Mouse (Mus musculus) CD4-positive, CD25-positive, alpha-beta regulatory T cell, adult 4 months (primary cell): ENCODE measurements at regions not wholly inside any gene's neighbourhood (a gene's known extent, or its start where the extent isn't known, plus 50 kb on each side); places are given as distances from the start of the nearest gene placed in this dataset.

ENCODE experiments used
- ATAC-seq: one replicate; pipeline ENCODE4 v1.8.0; 2017

DNA sequence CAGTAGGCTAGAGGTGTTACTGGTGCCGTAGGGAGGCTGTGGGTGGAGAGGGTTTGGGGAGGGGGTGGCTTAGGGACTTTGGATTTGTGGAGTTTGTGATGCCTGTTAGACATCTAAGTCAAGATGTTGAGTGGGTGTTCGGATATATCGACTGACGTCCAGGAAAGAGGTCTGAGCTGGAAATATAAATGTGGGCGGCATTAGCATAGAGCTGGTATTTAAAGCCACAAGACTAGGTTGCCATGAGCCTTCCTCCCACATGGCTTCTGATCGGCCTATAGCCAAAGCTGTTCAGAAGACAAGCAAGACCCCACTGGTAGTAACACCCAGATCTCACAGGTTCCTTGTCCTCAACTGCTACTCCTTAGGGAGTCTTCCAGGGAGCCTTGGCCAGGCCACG is 184.9 kb downstream of the Tle3 start:
- ATAC-seq = peak; percentile 53

DNA sequence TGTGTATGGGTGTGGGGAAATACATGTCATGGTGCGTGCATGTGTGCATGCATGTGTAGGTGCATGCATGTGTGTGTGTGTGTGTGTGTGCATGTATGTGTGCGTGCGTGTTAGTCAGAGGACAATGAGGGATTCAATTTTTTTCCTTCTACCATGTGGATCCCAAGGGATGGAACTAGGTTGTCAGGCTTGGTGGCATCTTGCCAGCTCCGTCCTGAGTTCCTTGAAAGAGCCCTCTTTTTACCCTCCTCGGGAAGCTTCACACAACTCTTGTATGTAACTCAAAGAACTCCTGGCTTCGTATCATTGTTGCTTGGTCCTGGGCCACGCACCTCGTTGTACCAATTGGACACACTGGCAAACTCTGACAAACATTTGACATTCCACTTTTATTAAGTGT is 183.0 kb downstream of the Tle3 start:
- ATAC-seq = no peak

DNA sequence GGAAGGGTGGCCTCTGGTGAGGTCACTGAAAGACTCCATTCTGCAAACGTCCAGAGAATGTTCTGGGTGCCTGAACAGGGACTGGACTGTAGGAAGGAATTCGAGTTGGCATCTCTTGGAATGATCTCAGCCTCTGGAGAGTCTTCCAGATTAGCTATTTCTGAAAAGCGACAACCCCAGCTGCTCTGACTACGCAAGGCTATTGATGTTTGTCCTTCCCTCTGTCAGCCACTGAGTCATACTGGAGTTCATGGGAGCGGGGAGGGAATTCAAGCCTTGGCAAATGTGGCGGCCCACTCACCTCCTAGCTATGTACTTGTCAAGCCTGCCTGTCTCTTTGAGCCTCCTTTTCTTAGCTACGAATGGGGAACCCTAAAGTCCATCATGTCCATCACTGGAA is 182.4 kb downstream of the Tle3 start:
- ATAC-seq = no peak

DNA sequence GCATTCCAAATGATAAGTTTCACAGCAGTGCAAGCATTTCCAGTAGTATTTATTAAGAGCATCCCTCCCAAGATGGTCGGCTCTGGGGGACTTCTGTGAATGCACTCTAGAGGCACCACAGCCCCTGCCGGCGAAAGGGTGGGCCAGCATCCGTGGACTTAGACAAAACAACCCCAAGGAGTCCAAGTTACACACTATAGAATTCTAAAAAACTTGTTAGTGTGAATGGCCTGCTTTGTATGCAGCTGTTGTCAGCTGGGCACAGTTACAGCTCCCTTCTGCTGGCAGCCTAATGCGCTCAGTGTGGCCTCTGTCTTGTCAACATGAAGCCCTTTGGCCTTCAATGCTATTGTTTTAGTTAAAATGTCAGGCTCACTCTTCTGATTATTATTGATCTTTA is 181.5 kb downstream of the Tle3 start:
- no peak for ATAC-seq

DNA sequence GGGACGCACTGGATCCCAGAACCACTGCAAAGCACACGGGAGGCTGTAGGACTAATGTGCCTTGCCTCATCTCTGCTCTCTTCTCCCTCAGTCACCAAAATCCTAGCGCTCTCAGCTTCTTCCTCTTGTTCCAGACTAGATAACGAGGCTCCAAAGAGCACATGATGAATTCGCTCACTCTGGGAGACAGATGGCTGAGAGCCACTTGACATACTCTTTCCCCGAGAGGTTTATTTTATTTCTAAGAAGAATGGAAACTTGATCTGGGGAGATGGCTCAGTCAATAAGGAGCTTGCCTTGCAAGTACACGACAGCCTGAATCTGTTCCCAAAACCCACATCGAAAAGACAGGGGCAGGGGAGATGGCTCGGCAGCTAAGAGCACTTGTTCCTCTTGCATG is 179.2 kb downstream of the Tle3 start:
- ATAC-seq = no peak

DNA sequence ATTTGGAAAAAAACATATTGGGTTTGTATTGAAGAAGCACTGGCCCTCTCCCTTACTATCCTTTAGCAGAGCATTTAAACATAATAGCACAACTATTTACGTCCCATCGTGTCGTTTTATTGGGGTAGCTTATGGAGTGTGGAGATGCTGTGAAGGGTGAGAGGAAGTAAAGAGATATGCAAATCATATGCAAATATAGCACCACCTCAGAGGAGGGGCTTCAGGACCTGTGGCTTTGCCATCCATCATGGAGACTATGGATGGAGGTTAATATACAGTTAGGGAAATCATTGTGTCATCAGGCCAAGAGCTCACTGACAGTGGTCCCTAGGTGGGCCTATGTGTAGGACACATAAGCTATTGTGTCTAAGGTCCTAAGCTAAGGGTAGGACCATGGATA is 178.2 kb downstream of the Tle3 start:
- ATAC-seq = no peak

DNA sequence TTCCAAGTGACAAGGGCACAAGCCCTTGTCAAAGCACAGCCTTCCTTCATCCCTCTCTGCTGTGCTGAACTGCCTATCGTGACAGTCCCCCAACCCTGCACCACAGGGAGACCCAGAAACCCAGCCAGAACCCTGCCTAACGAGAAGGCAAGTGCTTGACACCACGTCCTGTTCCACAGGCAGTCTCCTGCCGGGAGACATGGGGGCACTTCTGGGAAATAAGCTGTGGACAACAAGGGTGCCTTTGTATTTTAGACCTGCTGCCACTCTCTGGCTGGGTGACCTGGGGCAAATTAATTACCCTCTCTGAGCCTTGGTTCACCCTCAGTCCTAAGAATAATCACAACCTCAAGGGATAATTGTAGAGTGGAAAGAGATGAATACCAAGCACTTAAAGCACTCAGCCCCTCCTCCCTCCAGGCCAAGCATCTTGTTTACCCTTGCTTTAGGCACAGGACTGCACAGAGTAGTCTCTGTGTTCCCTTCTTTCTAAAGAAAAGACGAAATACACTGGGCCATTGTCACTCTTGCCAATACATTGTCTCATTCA is 177.6 kb downstream of the Tle3 start:
- no peak for ATAC-seq

DNA sequence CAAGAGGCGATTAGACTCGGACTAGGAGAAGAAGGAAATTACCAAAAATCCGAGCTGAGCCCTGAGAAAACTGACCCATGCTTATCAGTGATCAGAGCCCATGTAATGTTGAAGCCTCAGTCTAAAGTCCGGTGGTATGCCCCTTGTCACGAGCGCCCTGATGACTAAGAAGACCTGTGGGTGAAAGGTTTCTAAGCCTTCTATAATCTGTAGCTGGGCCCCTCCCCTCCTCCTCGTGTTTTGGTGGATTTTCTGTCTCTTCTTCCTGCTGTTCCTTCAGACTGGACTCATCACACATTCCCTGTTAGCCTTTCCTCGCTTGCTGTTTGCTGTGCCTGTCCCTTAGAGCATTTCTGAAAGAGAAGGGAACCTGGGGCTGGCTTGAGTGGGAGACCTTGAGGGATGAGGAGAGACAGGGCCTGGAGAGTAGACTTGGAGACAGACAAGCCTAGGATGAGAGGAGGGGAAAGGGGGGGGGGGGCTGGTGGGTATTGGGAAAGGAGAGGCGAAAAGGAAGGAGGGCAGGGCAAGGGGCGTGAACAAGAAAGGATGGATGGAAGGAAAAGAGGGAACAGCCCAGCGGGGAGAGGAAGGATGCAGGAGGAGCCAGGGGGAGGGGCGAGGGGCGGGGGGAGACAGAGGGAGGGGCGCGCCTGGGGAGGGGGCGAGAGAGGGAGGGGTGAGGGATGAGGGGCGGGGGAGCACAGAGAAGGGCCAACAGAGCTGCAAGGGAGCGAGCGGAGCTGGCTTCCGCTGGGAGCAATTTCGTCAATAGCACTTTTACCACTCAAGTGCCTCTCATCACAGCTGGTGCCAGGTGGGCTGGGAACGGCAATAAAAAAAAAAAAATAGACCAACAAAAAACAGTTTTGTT is 165.4 kb downstream of the Tle3 start:
- no peak for ATAC-seq

DNA sequence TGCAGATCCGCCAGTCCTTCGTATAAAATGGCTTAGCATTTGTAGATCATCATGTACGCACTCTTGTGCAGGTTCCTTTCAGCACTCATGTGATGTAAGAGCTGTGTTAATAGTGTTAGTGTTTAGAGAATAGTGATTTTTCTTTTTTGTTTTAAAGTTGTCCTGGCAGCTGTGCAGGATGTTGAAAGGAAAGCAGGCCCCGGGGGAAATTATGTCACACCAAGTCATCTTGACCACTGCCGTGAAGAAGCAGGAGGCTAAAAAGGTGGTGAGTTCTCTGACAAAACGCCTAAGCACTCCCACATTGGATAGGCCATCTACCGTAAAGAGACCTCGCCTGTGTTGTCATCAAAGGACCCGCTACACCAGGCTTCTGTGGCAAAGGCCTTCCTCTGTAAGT is 161.1 kb downstream of the Tle3 start:
- no peak for ATAC-seq

DNA sequence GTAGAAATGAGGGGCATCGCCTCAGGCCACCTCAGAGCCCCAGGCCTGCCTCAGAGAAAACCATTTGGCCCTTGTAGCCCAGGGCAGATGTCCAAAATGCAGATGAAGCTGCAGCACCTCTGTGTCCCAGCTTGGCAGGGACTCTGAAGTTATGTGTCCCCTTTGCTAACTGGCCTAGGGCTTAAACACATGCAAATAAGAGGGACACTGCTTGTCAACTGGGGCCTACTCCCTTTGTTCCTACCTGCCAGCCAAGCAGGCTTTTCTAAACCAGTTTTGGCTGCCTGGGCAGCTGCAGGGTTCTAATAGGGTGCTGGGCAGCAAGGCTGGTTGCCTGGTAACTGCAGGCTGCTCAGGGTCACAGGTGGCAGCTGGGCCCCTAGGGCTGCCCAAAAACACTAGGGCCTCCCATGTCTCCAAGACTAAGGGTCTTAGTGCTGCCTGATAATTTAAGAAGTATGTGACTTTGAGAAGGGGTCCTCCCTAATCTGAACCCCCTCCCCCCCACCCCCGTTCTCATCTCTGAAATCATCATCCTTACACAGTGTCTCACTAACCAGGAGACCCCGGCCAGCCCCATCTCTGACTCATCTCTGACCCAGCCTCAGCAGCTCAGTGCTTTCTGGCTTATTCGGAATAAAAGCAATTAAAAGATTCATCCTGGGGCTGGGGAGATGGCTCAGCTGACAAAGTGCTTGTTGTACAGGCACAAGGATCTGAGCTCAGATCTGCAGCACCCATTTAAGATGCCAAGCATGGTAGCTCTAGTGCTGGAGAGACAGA is 158.3 kb downstream of the Tle3 start:
- no peak for ATAC-seq

DNA sequence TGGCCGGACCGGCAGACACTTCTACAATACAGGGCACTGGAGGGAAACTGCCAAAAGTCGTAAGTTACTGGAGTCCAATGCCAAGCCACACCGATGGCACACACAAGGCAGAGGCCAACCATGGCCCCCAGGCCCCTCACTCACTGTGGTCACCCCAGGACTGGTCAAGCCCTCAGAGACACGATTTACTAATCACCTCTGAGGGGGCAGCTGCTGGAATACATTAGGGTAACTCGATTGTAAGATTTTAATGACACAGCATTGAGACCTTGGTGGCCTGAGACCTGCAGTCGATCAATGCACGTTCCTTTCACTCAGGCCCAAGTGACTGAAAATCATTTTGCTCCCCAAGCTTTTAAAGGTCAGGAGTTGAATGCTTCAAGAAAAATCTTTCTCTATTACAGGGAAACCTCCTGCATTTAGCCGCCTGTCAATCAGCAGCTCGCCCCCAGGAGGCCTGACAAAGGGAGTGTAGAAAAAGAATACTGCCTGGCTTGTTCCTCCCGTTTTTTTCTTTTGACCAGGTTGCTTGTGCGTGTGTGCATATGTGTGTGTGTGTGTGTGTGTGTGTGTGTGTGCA is 156.2 kb downstream of the Tle3 start:
- no peak for ATAC-seq

DNA sequence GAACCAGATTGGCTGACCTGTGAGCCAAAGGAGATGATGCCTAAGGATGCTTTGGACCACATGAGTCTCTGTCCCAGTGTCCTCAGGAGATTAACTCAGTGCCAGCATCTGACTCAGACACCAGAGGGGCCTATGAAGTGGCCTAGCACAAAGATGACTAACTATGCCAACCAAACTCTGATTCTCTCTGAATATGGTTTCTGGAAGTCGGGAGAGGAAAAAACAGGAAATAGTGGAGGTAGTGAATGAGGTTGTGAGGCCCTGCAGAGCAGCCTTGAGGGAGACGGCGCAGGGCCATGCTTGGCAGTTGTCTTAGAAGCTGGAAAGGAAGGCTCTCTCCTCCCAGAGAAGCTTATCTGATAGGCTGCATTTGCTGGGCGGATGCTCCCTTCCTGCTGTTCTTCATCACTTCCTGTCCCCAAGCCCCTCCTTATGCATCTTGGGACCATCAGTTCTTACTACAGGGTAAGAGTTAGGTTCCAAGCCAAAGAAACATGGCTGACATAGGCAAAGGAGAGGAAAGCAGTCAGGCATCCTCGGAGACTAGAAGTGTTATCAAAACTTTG is 155.4 kb downstream of the Tle3 start:
- ATAC-seq = no peak

DNA sequence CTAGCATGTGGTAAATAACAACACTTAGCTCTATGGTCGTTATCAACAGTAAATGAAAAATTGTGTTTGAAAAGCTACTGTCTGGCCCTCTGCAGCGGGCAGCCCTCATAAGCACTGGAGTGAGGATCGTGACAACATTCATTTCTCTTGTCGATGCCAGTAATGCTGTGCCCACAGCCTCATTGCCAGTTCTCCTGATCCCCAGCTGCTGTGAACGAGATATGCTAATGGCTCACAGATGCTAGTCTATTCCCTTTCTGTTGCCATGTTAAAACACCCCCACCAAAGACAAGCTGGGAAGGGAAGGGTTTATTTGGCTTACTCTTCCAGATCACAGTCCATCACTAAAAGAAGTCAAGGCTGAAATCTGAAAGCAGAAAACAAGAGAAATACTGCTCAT is 148.0 kb downstream of the Tle3 start:
- ATAC-seq = no peak

DNA sequence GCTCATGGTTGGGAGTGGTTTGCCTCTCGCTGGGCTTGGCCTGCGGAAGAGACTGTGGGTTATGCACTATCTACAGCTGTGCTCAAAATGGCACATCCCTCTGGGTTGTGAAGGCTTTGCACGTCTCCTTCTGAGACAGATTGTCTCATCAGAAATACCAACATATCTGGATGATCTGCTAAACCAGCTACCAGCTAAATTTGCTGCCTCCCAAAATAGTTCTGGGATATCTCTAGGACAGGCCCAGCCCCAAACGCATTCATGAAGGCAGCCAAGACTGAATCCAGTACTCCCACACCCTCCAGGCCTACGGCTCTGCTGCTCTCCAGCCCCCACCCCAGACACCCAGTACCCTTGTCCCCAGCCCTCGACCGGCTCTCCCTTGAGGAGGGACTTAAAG is 145.7 kb downstream of the Tle3 start:
- no peak for ATAC-seq

DNA sequence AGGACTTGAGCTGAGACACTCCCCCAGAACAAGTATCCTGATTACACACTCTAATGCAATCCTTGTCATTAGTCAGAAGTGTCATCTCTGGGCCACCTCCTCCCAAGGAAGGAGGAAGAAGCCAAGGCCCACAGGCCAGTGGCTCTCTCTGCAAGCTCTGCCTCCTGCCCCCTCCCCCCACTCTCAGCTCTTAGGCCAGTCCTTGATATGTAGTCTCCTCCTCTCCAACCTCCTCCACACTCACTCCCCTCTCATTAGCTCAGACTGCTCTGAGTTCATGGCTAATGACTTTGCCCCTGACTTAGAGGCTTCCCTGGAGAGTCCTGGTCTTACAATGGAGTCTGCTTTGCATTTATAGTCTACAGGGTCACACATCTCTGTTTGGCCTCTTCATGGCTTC is 139.3 kb downstream of the Tle3 start:
- no peak for ATAC-seq

DNA sequence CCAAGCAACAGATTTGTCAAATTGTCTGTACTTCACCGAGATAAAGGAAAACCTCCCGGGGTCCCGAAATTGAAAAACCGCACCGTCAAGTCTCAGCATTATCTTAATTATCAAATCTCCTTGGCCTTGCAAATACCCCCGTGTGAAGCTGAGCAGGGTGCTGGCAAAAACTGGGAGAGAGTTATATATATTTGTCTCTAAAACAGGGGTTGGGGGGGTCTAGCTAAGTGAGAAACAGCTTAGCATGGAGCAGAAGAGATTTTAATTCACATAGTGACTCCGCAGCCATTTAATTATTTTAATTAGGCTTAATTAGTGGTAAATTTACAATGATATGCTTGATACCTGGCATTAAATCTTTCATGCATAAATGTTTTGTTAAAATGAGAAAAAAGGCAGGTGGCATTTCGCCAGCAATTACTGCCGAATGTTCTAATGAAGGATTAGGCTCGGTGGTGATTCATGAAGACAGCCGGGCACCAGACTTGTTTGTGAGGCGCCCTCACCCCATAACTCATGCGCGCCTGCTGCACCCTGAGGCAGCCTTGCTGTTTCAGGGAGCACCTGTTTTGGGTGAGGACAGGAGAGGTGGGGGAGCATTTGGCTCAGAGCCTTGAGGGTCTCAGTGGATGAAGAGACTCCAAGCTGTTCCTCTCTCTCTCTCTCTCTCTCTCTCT is 138.2 kb downstream of the Tle3 start:
- no peak for ATAC-seq

DNA sequence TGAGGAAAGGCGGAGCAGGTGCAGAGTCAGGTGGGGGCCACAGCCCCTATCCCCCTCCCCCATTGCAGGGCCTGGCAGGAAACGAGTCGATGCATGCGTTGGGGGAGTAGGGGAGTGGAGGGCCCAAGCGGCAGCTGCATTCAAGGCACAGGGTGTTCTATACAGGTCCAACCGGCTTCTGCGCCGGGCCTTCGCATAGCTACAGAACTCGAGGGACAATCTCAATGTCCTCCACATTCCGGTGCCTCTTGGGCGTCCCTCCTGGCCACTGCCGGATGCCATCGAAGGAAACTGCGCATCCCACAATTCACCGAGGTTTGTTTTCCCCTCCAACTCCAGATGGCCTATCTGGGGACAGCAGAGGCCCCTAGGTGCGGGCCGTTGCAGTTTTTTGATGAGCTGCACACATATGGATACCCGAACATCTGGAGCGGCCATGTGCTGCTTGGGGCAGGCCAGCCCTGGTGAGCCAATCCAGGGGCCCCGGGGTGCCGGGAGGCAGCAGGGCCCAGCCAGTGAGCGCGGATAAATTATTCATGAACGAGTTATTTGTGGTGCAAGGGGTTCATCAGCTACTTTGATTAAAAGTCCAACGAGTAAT is 137.5 kb downstream of the Tle3 start:
- no peak for ATAC-seq

DNA sequence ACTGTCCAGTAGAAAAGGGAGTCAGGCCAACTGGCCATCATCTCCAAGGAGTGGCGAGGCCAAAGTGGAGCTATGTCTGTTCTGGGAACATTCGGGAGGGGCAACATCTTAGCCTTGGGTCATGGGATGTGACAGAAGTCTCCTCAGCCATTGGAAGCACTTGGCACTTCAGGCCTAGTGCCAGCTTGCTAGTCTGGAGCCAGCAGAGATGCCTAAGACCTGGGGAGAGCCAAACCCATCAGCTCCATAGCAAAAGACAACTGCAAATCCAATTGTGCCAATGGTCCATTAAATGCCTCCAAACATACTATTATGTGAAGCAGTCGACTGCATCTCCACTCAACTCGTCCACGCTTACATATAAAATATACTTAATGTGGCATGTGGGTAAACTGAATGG is 136.9 kb downstream of the Tle3 start:
- ATAC-seq = no peak

DNA sequence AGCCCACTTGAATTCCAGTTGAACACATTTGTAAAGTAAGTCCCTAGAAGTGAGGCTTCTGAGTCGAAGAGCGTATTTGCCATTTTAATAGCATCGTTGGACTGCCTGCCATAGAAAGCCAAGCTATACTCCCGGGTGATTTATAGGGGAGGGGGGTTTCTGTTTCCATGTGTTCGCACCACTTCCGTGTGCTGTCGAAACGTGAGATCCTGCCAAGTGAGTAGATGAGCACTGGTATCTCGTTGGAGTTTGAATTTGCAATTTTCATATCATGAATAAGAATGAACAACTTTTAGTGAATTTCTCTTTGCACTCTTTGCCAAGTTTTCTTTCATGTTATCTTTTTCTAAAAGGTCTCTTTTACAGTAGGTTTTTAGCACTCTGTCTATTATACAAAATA is 128.7 kb downstream of the Tle3 start:
- ATAC-seq = no peak

DNA sequence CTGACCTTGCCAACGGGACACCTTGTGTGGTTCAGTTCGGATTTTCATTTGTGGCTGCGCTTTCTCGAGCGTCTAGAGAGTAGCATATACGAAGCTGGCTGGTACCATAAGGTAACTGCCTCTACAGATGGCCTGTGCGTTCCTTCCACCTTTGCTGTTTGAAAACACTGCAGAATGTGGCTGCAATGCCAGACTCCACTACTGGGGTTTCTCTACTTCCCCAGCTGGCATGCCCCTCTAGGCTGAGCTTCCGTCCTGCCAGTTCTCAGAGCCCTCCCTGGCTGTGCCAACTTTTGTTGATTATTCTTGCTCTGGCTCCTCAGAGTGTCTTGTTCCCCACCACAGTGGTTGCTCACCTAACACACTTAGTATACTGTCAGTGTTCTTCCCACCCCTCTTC is 120.7 kb downstream of the Tle3 start:
- no peak for ATAC-seq

DNA sequence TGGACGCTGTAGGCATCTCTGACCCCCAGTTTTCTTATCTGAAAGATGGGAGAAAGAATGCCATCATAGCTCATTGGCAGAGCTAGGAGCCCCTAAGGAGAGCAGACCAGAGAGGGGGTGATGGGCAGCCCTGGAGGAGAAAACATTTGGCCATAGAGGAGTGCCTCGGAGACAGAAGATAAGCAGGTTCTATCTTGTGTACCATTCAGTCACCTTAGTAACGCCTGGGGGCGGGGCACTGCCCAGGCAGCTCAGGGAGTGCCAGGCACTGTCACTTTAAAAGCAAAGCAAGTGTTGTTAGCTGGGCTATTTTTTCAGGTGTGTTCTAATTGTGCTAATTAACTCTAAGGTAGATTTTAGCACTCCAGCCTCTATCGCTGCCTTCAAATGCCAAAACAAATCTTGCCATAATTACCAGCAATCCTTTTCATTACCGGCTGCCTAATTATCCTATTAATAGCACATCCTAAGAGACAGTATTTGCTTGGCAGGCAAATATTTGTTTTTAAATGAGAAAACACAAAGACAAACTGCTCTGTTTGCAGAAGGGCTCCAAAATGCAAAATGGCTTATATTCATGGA is 119.1 kb downstream of the Tle3 start:
- ATAC-seq = no peak

DNA sequence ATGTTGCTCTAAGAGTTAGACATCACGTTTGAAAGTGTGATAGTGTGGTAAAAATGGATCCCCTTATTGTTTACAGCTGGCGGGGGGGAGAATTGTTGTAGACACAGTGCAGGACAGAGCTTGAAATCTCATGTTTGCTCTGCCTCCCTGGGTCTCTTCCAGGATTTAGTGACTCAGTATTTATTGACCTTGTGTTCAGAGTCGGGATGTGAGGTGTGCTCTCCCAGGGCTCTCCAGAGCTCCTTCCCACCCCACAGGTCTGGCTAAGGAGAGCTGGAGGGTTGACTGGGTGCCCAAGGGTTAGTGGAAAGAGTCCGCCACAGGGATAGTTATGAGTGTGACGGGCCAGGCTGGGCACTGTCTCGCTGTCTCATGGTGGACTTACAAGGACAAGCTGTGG is 117.8 kb downstream of the Tle3 start:
- ATAC-seq = no peak
